Mouse (Mus musculus): ENCODE results near the gene Lyl1. TPM values are rescaled to one million over a fixed set of nuclear protein-coding genes. Genes with fewer than 3 reads are reported as not detected.

The Lyl1 gene
- polyA plus RNA-seq, 1 experiment from 2014 or later: 22.9 TPM

DNA sequence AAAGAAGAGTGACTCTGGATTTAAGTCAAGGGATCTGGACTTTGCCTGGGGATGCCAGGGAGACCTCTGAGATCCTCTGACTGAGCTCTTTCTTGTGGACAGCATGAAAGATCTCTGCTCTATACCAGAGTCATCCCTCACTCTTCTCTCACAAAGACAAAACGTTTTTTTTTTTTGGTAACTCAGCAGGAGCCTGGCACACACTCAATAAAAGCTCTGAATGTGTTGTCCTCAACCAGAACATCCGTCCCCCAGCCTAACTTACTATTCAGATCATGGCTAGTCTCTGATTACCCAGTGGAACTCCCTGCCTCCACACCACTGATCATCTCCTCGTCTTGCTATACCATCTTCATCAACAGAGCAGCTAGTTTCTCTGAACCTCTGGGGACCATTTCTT is 16.7 kb upstream of the Lyl1 start:
- no peaks in the 10 kb centered on the region for H3K9me3 ChIP-seq (replicated peaks; ENCODE audit: control insufficient read depth, low read length)
- no peaks in the 10 kb centered on the region for H3K27me3 ChIP-seq (ENCODE audit: control insufficient read depth, insufficient read depth, low read length)
- no peak overlapping the region for H3K27ac ChIP-seq (ENCODE audit: low read depth, low read length)
- no peak for ATAC-seq (replicated peaks; ENCODE audit: insufficient number of reproducible peaks, low FRiP score, low TSS enrichment)
- H3K4me1 ChIP-seq (ENCODE audit: control insufficient read depth, insufficient read depth, low read length): peaks cover 47% of the 10 kb centered on the region
- H3K36me3 ChIP-seq (ENCODE audit: control insufficient read depth, insufficient read depth, low read length): no peaks in the 10 kb centered on the region
- no peak overlapping the region for H3K9ac ChIP-seq (ENCODE audit: low read depth, low read length)
- no peak overlapping the region for H3K4me2 ChIP-seq
- 66% methylated on average over 3 of the region's 3 CpGs for WGBS (ENCODE audit: insufficient replicate concordance)
- H3K4me3 ChIP-seq (ENCODE audit: low read depth, low read length): no peak overlapping the region

DNA sequence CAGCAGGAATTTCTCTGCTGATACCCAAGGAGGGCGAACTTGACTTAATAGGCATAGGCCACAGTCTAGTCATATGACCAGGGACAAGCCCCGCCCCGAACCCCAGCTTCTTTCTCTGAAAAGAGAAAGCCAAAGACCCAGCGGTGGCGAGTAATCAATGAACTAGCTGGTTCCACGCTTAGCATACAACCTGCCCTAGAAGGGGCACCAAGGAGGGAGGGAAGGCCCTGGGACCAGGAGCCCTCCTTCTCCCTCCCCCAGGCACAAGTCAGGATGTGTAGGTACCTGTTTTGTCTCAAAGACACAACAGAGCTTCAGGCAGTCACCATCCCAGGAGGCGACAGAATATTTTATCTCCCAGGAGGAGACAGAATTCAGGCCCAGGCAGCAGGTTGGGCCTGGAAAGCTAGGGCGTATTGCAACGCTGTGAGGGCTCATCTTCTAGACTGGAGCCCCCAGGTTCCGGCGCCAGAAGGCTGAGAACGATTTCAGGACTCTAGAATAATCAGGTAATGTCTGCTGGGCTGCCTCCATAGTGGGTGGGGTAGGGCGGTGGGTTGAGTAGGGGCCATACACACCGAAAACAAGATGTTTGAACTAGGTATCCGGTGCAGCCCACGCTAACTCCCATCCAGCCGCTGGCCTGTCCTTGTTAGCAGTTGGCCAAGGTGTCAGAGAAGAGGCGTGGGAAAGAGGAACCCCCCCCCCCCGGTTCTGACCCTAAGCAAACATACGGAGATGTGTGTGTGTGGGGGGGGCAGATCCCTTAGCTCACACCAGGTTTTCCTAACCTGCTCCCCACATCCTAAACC is 14.9 kb upstream of the Lyl1 start, which contains the start of gene Trmt1:
Gene Trmt1 (plus strand): TSS at position 117 of the 812 bp plus-strand sequence.
- peak within 1 kb of the TSS; percentile 86 for H3K4me2 ChIP-seq
- no peaks in the 10 kb centered on the region for H3K9me3 ChIP-seq (replicated peaks; ENCODE audit: control insufficient read depth, low read length)
- peak within 1 kb of the TSS; percentile 99 for H3K9ac ChIP-seq (ENCODE audit: low read depth, low read length)
- H3K27me3 ChIP-seq (ENCODE audit: control insufficient read depth, insufficient read depth, low read length): no peaks in the 10 kb centered on the region
- H3K27ac ChIP-seq (ENCODE audit: low read depth, low read length): peak within 1 kb of the TSS; percentile 88
- H3K4me1 ChIP-seq (ENCODE audit: control insufficient read depth, insufficient read depth, low read length): peaks cover 51% of the 10 kb centered on the region
- whole genome bisulfite sequencing (ENCODE audit: insufficient replicate concordance): 8% methylated on average over 20 of the region's 20 CpGs
- ATAC-seq (replicated peaks; ENCODE audit: insufficient number of reproducible peaks, low FRiP score, low TSS enrichment): peak; percentile 1; the same call in 1 of the 2 replicates
- H3K36me3 ChIP-seq (ENCODE audit: control insufficient read depth, insufficient read depth, low read length): peaks cover 4% of the 10 kb centered on the region; the same call in 1 of the 2 replicates
- peak within 1 kb of the TSS; percentile 94 for H3K4me3 ChIP-seq (ENCODE audit: low read depth, low read length)

GRCm38 (mm10) chr8:84687003-84687704 is 14.1 kb upstream of the Lyl1 start:
- H3K27ac ChIP-seq (ENCODE audit: low read depth, low read length): peak overlapping the region; percentile 88
- H3K9ac ChIP-seq (ENCODE audit: low read depth, low read length): peak overlapping the region; percentile 99
- WGBS (ENCODE audit: insufficient replicate concordance): under 1% methylated on average over 49 of the region's 62 CpGs
- peaks cover 4% of the 10 kb centered on the region; the same call in 1 of the 2 replicates for H3K36me3 ChIP-seq (ENCODE audit: control insufficient read depth, insufficient read depth, low read length)
- no peaks in the 10 kb centered on the region for H3K9me3 ChIP-seq (replicated peaks; ENCODE audit: control insufficient read depth, low read length)
- peak overlapping the region; percentile 94 for H3K4me3 ChIP-seq (ENCODE audit: low read depth, low read length)
- H3K27me3 ChIP-seq (ENCODE audit: control insufficient read depth, insufficient read depth, low read length): no peaks in the 10 kb centered on the region
- peak overlapping the region; percentile 86 for H3K4me2 ChIP-seq
- H3K4me1 ChIP-seq (ENCODE audit: control insufficient read depth, insufficient read depth, low read length): peaks cover 44% of the 10 kb centered on the region
- peak; percentile 67 for ATAC-seq (replicated peaks; ENCODE audit: insufficient number of reproducible peaks, low FRiP score, low TSS enrichment)

DNA sequence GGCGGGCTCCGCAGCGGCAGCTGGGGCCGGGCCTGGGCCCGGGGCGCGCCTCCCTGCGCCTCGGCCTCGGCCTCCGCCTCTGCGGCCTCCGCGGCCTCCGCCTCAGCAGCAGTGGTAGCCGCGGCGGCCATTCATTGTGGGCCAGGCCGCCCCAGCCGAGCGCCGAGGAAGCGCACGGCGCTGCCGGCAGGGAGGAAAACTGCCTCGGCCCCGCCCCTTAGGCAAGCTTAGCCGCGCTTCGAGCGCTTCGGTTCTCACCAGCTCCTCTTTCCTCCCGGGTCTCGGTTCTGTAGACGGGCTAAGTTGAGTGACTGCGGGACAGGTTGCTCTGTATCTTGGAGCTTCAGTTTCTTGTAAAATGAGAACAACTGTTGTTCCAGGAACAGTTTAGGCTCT is 13.6 kb upstream of the Lyl1 start, which contains the start of gene Nacc1:
Gene Nacc1 (minus strand): TSS at position 158 of the 396 bp plus-strand sequence.
- peak within 1 kb of the TSS; percentile 86 for H3K4me2 ChIP-seq

GRCm38 (mm10) chr8:84689091-84689915 is 12.0 kb upstream of the Lyl1 start:
- WGBS (ENCODE audit: insufficient replicate concordance): under 1% methylated on average over 47 of the region's 47 CpGs
- H3K4me3 ChIP-seq (ENCODE audit: low read depth, low read length): peak overlapping the region; percentile 90
- no peaks in the 10 kb centered on the region for H3K9me3 ChIP-seq (replicated peaks; ENCODE audit: control insufficient read depth, low read length)
- peaks cover 36% of the 10 kb centered on the region for H3K4me1 ChIP-seq (ENCODE audit: control insufficient read depth, insufficient read depth, low read length)
- peak overlapping the region; percentile 78; the same call in 1 of the 2 replicates for H3K27ac ChIP-seq (ENCODE audit: low read depth, low read length)
- H3K4me2 ChIP-seq: peak overlapping the region; percentile 86
- H3K36me3 ChIP-seq (ENCODE audit: control insufficient read depth, insufficient read depth, low read length): peaks cover 4% of the 10 kb centered on the region; the same call in 1 of the 2 replicates
- peak; percentile 62; the same call in 1 of the 2 replicates for ATAC-seq (replicated peaks; ENCODE audit: insufficient number of reproducible peaks, low FRiP score, low TSS enrichment)
- no peaks in the 10 kb centered on the region for H3K27me3 ChIP-seq (ENCODE audit: control insufficient read depth, insufficient read depth, low read length)
- H3K9ac ChIP-seq (ENCODE audit: low read depth, low read length): peak overlapping the region; percentile 86

More for the DNA sequence above, 13.6 kb upstream of the Lyl1 start, which contains the start of gene Nacc1:
- Histone ChIP-seq H3K4me1 (ENCODE audit: control insufficient read depth, insufficient read depth, low read length) (peaks cover 38% of the 10 kb centered on the region), H3K36me3 (ENCODE audit: control insufficient read depth, insufficient read depth, low read length) (peaks cover 4% of the 10 kb centered on the region; the same call in 1 of the 2 replicates), H3K9me3 (replicated peaks; ENCODE audit: control insufficient read depth, low read length) (no peaks in the 10 kb centered on the region), H3K27ac (ENCODE audit: low read depth, low read length) (peak within 1 kb of the TSS; percentile 88), H3K9ac (ENCODE audit: low read depth, low read length) (peak within 1 kb of the TSS; percentile 99), H3K27me3 (ENCODE audit: control insufficient read depth, insufficient read depth, low read length) (no peaks in the 10 kb centered on the region), H3K4me3 (ENCODE audit: low read depth, low read length) (peak within 1 kb of the TSS; percentile 94)
- 1% methylated on average over 30 of the region's 37 CpGs for WGBS (ENCODE audit: insufficient replicate concordance)
- peak; percentile 74 for ATAC-seq (replicated peaks; ENCODE audit: insufficient number of reproducible peaks, low FRiP score, low TSS enrichment)

- WGBS (ENCODE audit: insufficient replicate concordance): 77% methylated on average over 4 of the region's 4 CpGs
- no peak overlapping the region for H3K27ac ChIP-seq (ENCODE audit: low read depth, low read length)
- H3K9ac ChIP-seq (ENCODE audit: low read depth, low read length): no peak overlapping the region
- ATAC-seq (replicated peaks; ENCODE audit: insufficient number of reproducible peaks, low FRiP score, low TSS enrichment): no peak
- peaks cover 29% of the 10 kb centered on the region for H3K36me3 ChIP-seq (ENCODE audit: control insufficient read depth, insufficient read depth, low read length)
- no peaks in the 10 kb centered on the region for H3K27me3 ChIP-seq (ENCODE audit: control insufficient read depth, insufficient read depth, low read length)
- no peak overlapping the region for H3K4me2 ChIP-seq
- no peak overlapping the region for H3K4me3 ChIP-seq (ENCODE audit: low read depth, low read length)
- H3K4me1 ChIP-seq (ENCODE audit: control insufficient read depth, insufficient read depth, low read length): peaks cover 13% of the 10 kb centered on the region
- no peaks in the 10 kb centered on the region for H3K9me3 ChIP-seq (replicated peaks; ENCODE audit: control insufficient read depth, low read length)
These were observed 7.9 kb upstream of the Lyl1 start for GRCm38 (mm10) chr8:84693332-84693731.

GRCm38 (mm10) chr8:84695140-84695539 is 6.1 kb upstream of the Lyl1 start:
- H3K9ac ChIP-seq (ENCODE audit: low read depth, low read length): no peak overlapping the region
- no peak overlapping the region for H3K4me2 ChIP-seq
- no peaks in the 10 kb centered on the region for H3K9me3 ChIP-seq (replicated peaks; ENCODE audit: control insufficient read depth, low read length)
- peaks cover 10% of the 10 kb centered on the region for H3K4me1 ChIP-seq (ENCODE audit: control insufficient read depth, insufficient read depth, low read length)
- WGBS (ENCODE audit: insufficient replicate concordance): 89% methylated on average over 6 of the region's 6 CpGs
- no peak overlapping the region for H3K4me3 ChIP-seq (ENCODE audit: low read depth, low read length)
- peaks cover 29% of the 10 kb centered on the region for H3K36me3 ChIP-seq (ENCODE audit: control insufficient read depth, insufficient read depth, low read length)
- ATAC-seq (replicated peaks; ENCODE audit: insufficient number of reproducible peaks, low FRiP score, low TSS enrichment): no peak
- no peaks in the 10 kb centered on the region for H3K27me3 ChIP-seq (ENCODE audit: control insufficient read depth, insufficient read depth, low read length)
- H3K27ac ChIP-seq (ENCODE audit: low read depth, low read length): no peak overlapping the region

Data from heart, embryonic 11.5 days (tissue).